Mouse (Mus musculus) brain, embryonic 18.5 days (tissue): Measurements from ENCODE around the gene Gm5726.
"Not testable (repeated sequence)": the region's sequence is repeated elsewhere in the genome, so short reads cannot be mapped to it uniquely, and the experiment has no call there.

Experiments used
- DNase-seq: peaks from one replicate; pipeline ENCODE4 v3.0.0-alpha.2; 2012; ENCODE audit warnings: low read depth, low spot score

Gm5726 gene

DNA sequence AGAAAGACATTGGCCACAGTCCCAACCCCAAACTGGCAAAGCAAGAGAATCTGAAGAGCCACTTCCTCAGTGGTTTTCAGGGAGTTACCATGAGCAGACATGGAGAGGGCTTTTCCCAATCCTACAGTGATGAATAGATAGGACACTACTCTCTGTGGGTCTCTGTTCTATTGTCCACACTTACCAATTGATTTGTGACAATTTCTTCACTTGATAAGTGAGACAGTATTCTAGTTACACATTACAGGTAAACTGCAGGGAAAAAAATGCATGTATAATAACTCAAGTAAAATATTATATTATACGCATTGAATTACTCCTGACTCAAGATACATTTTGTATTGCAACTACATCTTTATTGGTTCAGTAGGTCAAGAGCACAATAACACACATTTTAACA lies at the start of gene Gm5726:
Gm5726 (minus strand) TSS at position 101 of the 400 bp plus-strand sequence.
- DNase-seq, result not testable (repeated sequence)

- DNase-seq, result not testable (repeated sequence)
Observed at GRCm38 (mm10) chr7:20576141-20576540, 30.6 kb upstream of the Gm5726 start, which contains the start of gene Gm4141. Gm4141 (minus strand) TSS chr7:20576241.

DNA sequence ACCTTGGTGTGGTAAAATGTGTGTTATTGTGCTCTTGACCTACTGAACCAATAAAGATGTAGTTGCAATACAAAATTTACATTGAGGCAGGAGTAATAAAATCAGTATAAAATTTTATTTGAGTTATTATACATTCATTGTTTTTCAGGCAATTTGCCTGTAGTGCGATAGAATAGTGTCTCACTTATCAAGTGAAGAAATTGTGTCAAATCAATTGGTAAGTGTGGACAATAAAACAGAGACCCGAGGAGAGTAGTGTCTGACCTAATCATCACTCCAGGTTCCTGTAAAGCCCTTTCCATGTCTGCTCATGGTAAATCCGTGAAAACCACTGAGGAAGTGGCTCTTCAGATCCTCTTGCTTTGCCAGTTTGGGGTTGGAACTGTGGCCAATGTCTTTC lies 12.0 kb downstream of the Gm5726 start, which contains the start of gene Vmn1r104:
Vmn1r104 (plus strand) TSS at position 301 of the 400 bp plus-strand sequence.
- DNase-seq, result not testable (repeated sequence)

GRCm38 (mm10) chr7:20510434-20510833 lies 35.1 kb downstream of the Gm5726 start, which contains the start of gene Vmn1r103:
Vmn1r103 (minus strand) TSS chr7:20510534.
- not testable (repeated sequence) for DNase-seq
